Mouse (Mus musculus) hindbrain, embryonic 15.5 days (tissue): ENCODE data around the gene Cabp4. TPM values are rescaled to one million over a fixed set of nuclear protein-coding genes. Genes with fewer than 3 reads are reported as not detected.

Experiments used
- ATAC-seq: fragments of 200-750 bp; cut with Nextera tagmentation; 2 replicates; pipeline ENCODE4 v1.8.0; 2017; ENCODE audit warnings: low read depth, moderate number of reproducible peaks, moderate TSS enrichment; ENCODE audit not compliant: low FRiP score
- H3K27ac ChIP-seq: fragments of 300-500 bp; sonication (generic); replicated peaks from 2 replicates; pipeline ENCODE4 v1.5.1; 2015; ENCODE audit warnings: mild to moderate bottlenecking, inconsistent platforms
- H3K27me3 ChIP-seq: fragments of 300-500 bp; sonication (generic); 2 replicates; pipeline ENCODE4 v1.6.1; 2015; ENCODE audit warnings: control low read depth, inconsistent platforms
- H3K36me3 ChIP-seq: fragments of 300-500 bp; sonication (generic); 2 replicates; pipeline ENCODE4 v1.6.1; 2015; ENCODE audit warnings: control low read depth, inconsistent platforms
- H3K4me1 ChIP-seq: fragments of 300-500 bp; sonication (generic); replicated peaks from 2 replicates; pipeline ENCODE4 v1.6.1; 2015; ENCODE audit warnings: control low read depth, inconsistent platforms
- H3K4me2 ChIP-seq: fragments of 300-500 bp; sonication (generic); 2 replicates; pipeline ENCODE4 v1.6.1; 2015; ENCODE audit warnings: moderate library complexity, mild to moderate bottlenecking, inconsistent platforms
- H3K4me3 ChIP-seq: fragments of 300-500 bp; sonication (generic); 2 replicates; pipeline ENCODE4 v1.5.1; 2015; ENCODE audit warnings: mild to moderate bottlenecking, inconsistent platforms
- H3K9ac ChIP-seq: fragments of 300-500 bp; sonication (generic); 2 replicates; pipeline ENCODE4 v1.6.1; 2015; ENCODE audit warnings: inconsistent platforms
- H3K9me3 ChIP-seq: fragments of 300-500 bp; sonication (generic); 2 replicates; pipeline ENCODE4 v1.6.1; 2016; ENCODE audit warnings: control low read depth, inconsistent platforms
- WGBS: fragments of 180-500 bp; shearing (Covaris S2); methylation state at CpG from one replicate; pipeline ENCODE4 v1.1.7; 2015; 5-methylcytosine and 5-hydroxymethylcytosine counted together
- polyA plus RNA-seq: library from polyadenylated mRNA; unstranded; fragments of >200 nt; fragmentation: Nextera tagmentation; extraction: Ambion mirVana; gene quantifications from 2 replicates; pipeline ENCODE4 v1.2.1, GENCODE M21; 2015

Cabp4 gene
- polyA plus RNA-seq, 1 experiment from 2014 or later: 0.26 TPM

- no peak overlapping the region for H3K4me2 ChIP-seq
- H3K4me1 ChIP-seq: no peaks in the 10 kb centered on the region; the same call in 1 of the 2 replicates
- no peaks in the 10 kb centered on the region for H3K27me3 ChIP-seq
- ATAC-seq: no peak
- WGBS: 92% methylated on average over 10 of the region's 10 CpGs
- H3K4me3 ChIP-seq: no peak overlapping the region
- no peak overlapping the region for H3K27ac ChIP-seq
- no peak overlapping the region for H3K9ac ChIP-seq
- no peaks in the 10 kb centered on the region for H3K9me3 ChIP-seq
- peaks cover 59% of the 10 kb centered on the region for H3K36me3 ChIP-seq
These were observed 28.7 kb downstream of the Cabp4 start for GRCm38 (mm10) chr19:4115144-4115543.

- H3K27ac ChIP-seq: no peak overlapping the region
- no peak overlapping the region for H3K4me2 ChIP-seq
- no peak overlapping the region for H3K4me3 ChIP-seq
- no peaks in the 10 kb centered on the region for H3K9me3 ChIP-seq
- H3K9ac ChIP-seq: no peak overlapping the region
- peaks cover 59% of the 10 kb centered on the region for H3K36me3 ChIP-seq
- no peak for ATAC-seq
- no peaks in the 10 kb centered on the region for H3K27me3 ChIP-seq
- H3K4me1 ChIP-seq: no peaks in the 10 kb centered on the region
- WGBS: 95% methylated on average over 10 of the region's 10 CpGs
These were observed 29.3 kb downstream of the Cabp4 start for GRCm38 (mm10) chr19:4114551-4114950.

- WGBS: 74% methylated on average over 5 of the region's 5 CpGs
- H3K9ac ChIP-seq: no peak overlapping the region
- H3K36me3 ChIP-seq: peaks cover 63% of the 10 kb centered on the region
- no peak overlapping the region for H3K27ac ChIP-seq
- no peak overlapping the region for H3K4me2 ChIP-seq
- no peaks in the 10 kb centered on the region for H3K27me3 ChIP-seq
- no peaks in the 10 kb centered on the region for H3K4me1 ChIP-seq
- ATAC-seq: no peak
- H3K4me3 ChIP-seq: no peak overlapping the region
- no peaks in the 10 kb centered on the region for H3K9me3 ChIP-seq
These were observed 30.0 kb downstream of the Cabp4 start for GRCm38 (mm10) chr19:4113806-4114230.

DNA sequence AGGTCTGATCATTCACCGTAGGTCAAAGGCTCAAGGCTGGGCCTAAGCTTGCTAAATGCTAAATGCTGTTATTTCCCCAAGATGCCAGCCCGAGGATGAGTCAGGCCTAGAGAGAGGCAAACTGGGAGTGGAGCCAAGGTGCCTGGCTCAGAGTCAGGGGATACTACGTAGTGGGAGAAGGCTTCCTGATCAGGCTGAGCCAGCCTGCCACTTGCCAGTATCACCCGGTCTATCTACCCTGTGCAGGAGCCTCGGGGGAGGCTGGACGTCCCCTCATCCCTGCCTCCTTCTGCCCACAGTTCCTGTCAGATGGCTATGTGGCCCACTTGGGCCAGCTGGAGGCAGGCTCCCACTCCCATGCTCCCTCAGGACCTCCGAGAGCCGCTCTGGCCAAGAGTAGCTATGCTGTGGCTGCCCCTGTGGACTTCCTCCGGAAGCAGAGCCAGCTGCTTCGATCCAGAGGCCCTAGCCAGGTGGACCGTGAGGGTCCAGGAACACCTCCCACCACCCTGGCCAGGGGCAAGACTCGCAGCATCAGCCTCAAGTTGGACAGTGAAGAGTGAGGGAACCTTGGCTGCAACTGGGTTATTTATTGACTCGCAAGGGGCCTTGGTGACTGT lies 30.5 kb downstream of the Cabp4 start:
- Histone ChIP-seq H3K4me2 (no peak overlapping the region), H3K9me3 (no peaks in the 10 kb centered on the region), H3K27ac (no peak overlapping the region), H3K9ac (no peak overlapping the region), H3K36me3 (peaks cover 63% of the 10 kb centered on the region), H3K4me1 (no peaks in the 10 kb centered on the region), H3K4me3 (no peak overlapping the region), H3K27me3 (no peaks in the 10 kb centered on the region)
- 75% methylated on average over 13 of the region's 13 CpGs for WGBS
- no peak for ATAC-seq

DNA sequence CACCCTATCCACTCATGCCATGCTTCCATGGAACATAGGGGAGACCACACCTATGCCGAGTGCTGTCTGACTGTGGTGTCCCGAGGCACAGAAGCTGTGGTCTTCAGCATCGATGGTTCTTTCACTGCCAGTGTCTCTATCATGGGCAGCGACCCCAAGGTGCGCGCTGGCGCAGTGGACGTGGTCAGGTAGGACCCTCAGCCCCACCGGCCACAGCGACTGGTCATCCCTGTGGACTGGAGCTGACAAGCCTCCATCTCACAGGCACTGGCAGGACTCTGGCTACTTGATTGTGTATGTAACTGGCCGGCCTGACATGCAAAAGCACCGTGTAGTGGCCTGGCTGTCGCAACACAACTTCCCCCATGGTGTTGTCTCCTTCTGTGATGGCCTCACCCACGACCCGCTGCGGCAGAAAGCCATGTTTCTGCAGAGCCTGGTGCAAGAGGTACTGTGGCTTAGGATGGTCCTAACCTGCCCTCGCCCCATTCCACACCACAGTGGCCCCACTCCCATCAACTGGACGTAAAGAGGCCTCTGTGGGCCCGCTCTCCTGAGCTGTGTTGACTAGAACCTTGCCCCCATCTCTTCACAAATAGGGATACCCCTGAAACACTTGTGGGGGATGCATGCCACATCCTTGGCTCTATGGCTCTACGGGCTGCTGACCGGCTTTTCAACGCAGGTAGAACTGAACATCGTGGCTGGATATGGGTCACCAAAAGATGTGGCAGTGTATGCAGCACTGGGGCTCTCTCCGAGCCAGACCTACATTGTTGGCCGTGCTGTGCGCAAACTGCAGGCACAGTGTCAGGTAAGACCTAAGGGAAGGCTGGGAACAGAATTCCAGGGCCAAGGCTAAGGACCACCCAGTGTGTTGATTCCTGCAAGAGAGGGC lies 31.5 kb downstream of the Cabp4 start:
- no peaks in the 10 kb centered on the region for H3K9me3 ChIP-seq
- peaks cover 68% of the 10 kb centered on the region for H3K36me3 ChIP-seq
- no peak for ATAC-seq
- H3K4me3 ChIP-seq: no peak overlapping the region
- H3K27me3 ChIP-seq: no peaks in the 10 kb centered on the region
- no peaks in the 10 kb centered on the region for H3K4me1 ChIP-seq
- no peak overlapping the region for H3K27ac ChIP-seq
- H3K4me2 ChIP-seq: no peak overlapping the region
- no peak overlapping the region for H3K9ac ChIP-seq
- WGBS: 96% methylated on average over 26 of the region's 26 CpGs

DNA sequence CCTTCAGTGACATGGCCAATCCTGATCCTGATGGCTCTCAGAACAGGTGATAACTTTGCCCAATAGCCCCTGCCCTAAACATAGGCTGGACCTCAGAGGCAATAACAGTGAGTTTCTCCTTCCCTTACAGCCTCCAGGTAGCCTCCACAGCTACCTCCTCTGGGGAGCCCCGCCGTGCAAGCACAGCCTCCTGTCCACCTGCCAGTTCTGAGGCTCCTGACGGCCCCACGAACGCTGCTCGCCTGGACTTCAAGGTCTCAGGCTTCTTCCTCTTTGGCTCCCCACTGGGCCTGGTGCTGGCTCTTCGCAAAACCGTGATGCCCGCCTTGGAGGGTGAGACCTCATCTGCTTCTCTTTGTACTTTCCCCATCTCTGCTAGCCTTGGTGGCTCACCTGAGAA lies 35.3 kb downstream of the Cabp4 start:
- ATAC-seq: no peak
- no peaks in the 10 kb centered on the region for H3K4me1 ChIP-seq
- H3K4me2 ChIP-seq: no peak overlapping the region
- no peak overlapping the region for H3K9ac ChIP-seq
- H3K27me3 ChIP-seq: no peaks in the 10 kb centered on the region
- peaks cover 54% of the 10 kb centered on the region for H3K36me3 ChIP-seq
- H3K27ac ChIP-seq: no peak overlapping the region
- no peaks in the 10 kb centered on the region for H3K9me3 ChIP-seq
- no peak overlapping the region for H3K4me3 ChIP-seq
- WGBS: 83% methylated on average over 9 of the region's 9 CpGs

GRCm38 (mm10) chr19:4106654-4107053 lies 37.2 kb downstream of the Cabp4 start:
- Histone ChIP-seq H3K9me3 (no peaks in the 10 kb centered on the region), H3K36me3 (peaks cover 40% of the 10 kb centered on the region), H3K4me2 (no peak overlapping the region), H3K27me3 (no peaks in the 10 kb centered on the region), H3K27ac (no peak overlapping the region), H3K9ac (no peak overlapping the region), H3K4me1 (peaks cover 12% of the 10 kb centered on the region), H3K4me3 (no peak overlapping the region)
- no peak for ATAC-seq
- WGBS: 90% methylated on average over 14 of the region's 14 CpGs

- no peak for ATAC-seq
- H3K4me1 ChIP-seq: peaks cover 31% of the 10 kb centered on the region
- H3K9ac ChIP-seq: no peak overlapping the region
- 90% methylated on average over 16 of the region's 16 CpGs for WGBS
- H3K36me3 ChIP-seq: peaks cover 31% of the 10 kb centered on the region
- no peak overlapping the region for H3K4me3 ChIP-seq
- no peaks in the 10 kb centered on the region for H3K9me3 ChIP-seq
- H3K27me3 ChIP-seq: no peaks in the 10 kb centered on the region
- no peak overlapping the region for H3K27ac ChIP-seq
- no peak overlapping the region for H3K4me2 ChIP-seq
These were observed 39.1 kb downstream of the Cabp4 start for GRCm38 (mm10) chr19:4104675-4105194.

DNA sequence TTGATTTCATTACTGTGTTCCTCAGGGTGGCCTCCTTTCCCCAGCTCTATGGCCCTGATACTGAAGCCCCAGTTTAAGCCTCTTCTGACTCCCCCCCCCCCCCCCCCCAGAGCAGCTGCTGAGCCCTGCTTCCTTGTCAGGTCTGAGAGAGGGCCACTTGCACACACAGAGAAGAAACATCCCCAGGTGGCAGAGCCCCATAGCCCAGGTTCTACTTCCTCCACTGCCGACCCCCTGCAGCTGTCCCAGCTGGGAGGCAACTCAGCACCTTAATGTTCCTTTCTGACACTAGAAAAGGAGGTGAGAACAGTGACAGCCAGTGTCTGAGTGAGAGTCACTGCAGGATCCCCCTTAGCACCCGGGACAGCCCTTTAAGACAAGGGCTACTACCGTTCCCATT lies 40.0 kb downstream of the Cabp4 start:
- no peak overlapping the region for H3K4me3 ChIP-seq
- no peak for ATAC-seq
- H3K27ac ChIP-seq: no peak overlapping the region
- H3K9me3 ChIP-seq: no peaks in the 10 kb centered on the region
- no peaks in the 10 kb centered on the region for H3K27me3 ChIP-seq
- peaks cover 28% of the 10 kb centered on the region for H3K36me3 ChIP-seq
- H3K4me2 ChIP-seq: no peak overlapping the region
- H3K4me1 ChIP-seq: peaks cover 40% of the 10 kb centered on the region
- 78% methylated on average over 3 of the region's 3 CpGs for WGBS
- no peak overlapping the region for H3K9ac ChIP-seq

DNA sequence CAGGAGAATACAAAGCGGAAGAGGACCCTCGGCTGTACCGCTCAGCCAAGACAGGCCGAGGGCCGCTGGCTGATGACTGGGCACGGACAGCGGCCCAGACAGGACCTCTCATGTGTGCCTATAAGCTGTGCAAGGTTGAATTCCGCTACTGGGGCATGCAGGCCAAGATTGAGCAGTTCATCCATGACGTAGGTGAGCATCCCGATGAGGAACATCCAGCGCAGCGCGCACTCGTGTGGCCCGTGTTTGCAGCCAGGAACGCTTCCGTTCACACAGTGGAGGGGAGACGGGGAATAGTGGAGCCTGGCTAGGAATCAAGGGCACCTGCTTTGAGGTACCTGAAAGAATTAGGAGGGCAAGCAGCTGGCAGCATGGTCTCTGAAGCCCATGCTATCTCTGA lies 40.5 kb downstream of the Cabp4 start:
- no peak overlapping the region for H3K27ac ChIP-seq
- H3K4me2 ChIP-seq: no peak overlapping the region
- WGBS: 93% methylated on average over 18 of the region's 18 CpGs
- H3K27me3 ChIP-seq: no peaks in the 10 kb centered on the region
- peaks cover 45% of the 10 kb centered on the region for H3K4me1 ChIP-seq
- H3K9ac ChIP-seq: no peak overlapping the region
- H3K4me3 ChIP-seq: no peak overlapping the region
- no peak for ATAC-seq
- H3K9me3 ChIP-seq: no peaks in the 10 kb centered on the region
- peaks cover 27% of the 10 kb centered on the region for H3K36me3 ChIP-seq

DNA sequence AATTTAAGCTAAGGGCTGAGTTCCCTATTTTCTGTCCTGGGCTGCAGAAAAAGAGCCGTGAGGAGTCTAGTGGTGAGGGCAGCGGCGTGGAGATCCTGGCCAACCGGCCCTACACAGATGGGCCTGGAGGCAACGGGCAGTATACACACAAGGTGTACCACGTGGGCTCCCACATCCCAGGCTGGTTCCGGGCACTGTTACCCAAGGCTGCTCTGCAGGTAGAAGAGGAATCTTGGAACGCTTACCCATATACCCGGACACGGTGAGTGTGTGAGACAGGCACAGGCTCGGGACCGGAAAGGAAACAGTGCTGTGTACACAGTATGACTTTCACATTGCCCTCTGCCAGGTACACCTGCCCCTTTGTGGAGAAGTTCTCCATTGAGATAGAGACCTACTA lies 41.2 kb downstream of the Cabp4 start:
- no peaks in the 10 kb centered on the region for H3K9me3 ChIP-seq
- 96% methylated on average over 12 of the region's 12 CpGs for WGBS
- no peak overlapping the region for H3K9ac ChIP-seq
- H3K27me3 ChIP-seq: no peaks in the 10 kb centered on the region
- no peak for ATAC-seq
- H3K36me3 ChIP-seq: peaks cover 20% of the 10 kb centered on the region; the same call in 1 of the 2 replicates
- H3K4me3 ChIP-seq: no peak overlapping the region
- H3K4me2 ChIP-seq: 0 out of 2 replicates have a peak overlapping the region, but pooled peaks have one; percentile 80
- no peak overlapping the region for H3K27ac ChIP-seq
- H3K4me1 ChIP-seq: peaks cover 52% of the 10 kb centered on the region

DNA sequence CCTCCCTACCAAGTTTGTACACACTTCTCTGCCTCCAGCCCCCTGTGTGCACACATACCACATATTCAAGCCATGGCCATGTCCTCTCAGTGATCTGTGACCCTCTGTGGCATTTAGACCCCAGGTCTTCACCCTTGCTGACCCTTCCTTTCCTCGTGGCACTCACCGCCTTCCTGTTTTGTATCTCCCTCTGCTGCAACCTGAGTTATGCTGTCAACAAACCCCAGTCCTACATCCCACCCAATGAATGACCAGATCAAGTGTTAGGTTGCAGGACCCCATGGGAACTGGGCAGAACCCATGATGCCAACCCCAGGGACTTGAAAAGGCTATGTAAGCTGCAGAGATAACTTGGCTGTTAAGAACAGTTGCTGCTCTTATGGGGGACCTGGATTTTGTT lies 41.8 kb downstream of the Cabp4 start:
- H3K27me3 ChIP-seq: no peaks in the 10 kb centered on the region
- no peak for ATAC-seq
- H3K36me3 ChIP-seq: peaks cover 15% of the 10 kb centered on the region; the same call in 1 of the 2 replicates
- H3K4me1 ChIP-seq: peaks cover 56% of the 10 kb centered on the region
- peak overlapping the region; percentile 68; the same call in 1 of the 2 replicates for H3K9ac ChIP-seq
- H3K27ac ChIP-seq: no peak overlapping the region
- peak overlapping the region; percentile 69 for H3K4me3 ChIP-seq
- no peaks in the 10 kb centered on the region for H3K9me3 ChIP-seq
- peak overlapping the region; percentile 80 for H3K4me2 ChIP-seq
- WGBS: 83% methylated on average over 2 of the region's 2 CpGs
